Mouse (Mus musculus) cerebellum, adult 2 months (tissue): Measurements from ENCODE around the gene Olfr104-ps. TPM values are rescaled to one million over a fixed set of nuclear protein-coding genes. Genes with fewer than 3 reads are reported as not detected.

Experiments used
- DNase-seq, 2 experiments: peaks; one replicate each; pipeline ENCODE4 v3.0.0; 2021
- H3K27ac ChIP-seq: fragments of 200-500 bp; 2 replicates; pipeline ENCODE4 v1.5.1; 2012; ENCODE audit warnings: low read length, control low read depth, inconsistent platforms; ENCODE audit not compliant: insufficient read depth
- H3K27me3 ChIP-seq: fragments of 200-500 bp; 2 replicates; pipeline ENCODE4 v1.6.1; 2012; ENCODE audit warnings: inconsistent platforms, mild to moderate bottlenecking, low read length, moderate library complexity; ENCODE audit not compliant: control insufficient read depth, insufficient read depth
- H3K4me1 ChIP-seq: fragments of 200-500 bp; 2 replicates; pipeline ENCODE4 v1.6.1; 2011; ENCODE audit warnings: low read length; ENCODE audit not compliant: control insufficient read depth, insufficient read depth
- H3K4me3 ChIP-seq: fragments of 200-500 bp; replicated peaks from 2 replicates; pipeline ENCODE3; 2011; ENCODE audit warnings: mild to moderate bottlenecking, low read depth, low read length, control low read depth; ENCODE audit not compliant: insufficient read depth
- CTCF ChIP-seq: fragments of 200-500 bp; IDR thresholded peaks from 2 replicates; pipeline ENCODE4 v1.5.1; 2011; ENCODE audit warnings: low read depth, mild to moderate bottlenecking, control low read depth, low read length, moderate library complexity, borderline replicate concordance; ENCODE audit not compliant: insufficient read depth
- POLR2A ChIP-seq: fragments of 200-500 bp; IDR thresholded peaks from 2 replicates; pipeline ENCODE4 v1.6.1; 2011; ENCODE audit warnings: low read length, control low read depth, borderline replicate concordance; ENCODE audit not compliant: insufficient read depth
- WGBS: fragments of 180-500 bp; shearing (Covaris S2); methylation state at CpG from one replicate; pipeline ENCODE4 v1.1.7; 2018; 5-methylcytosine and 5-hydroxymethylcytosine counted together
- polyA plus RNA-seq: library from polyadenylated mRNA; depleted of rRNA; stranded (reverse); fragments of >200 nt; gene quantifications from 2 replicates; pipeline ENCODE4 v1.2.3, GENCODE M21; 2012; rRNA removed

The Olfr104-ps gene
- polyA plus RNA-seq: not detected in 2 replicates

DNA sequence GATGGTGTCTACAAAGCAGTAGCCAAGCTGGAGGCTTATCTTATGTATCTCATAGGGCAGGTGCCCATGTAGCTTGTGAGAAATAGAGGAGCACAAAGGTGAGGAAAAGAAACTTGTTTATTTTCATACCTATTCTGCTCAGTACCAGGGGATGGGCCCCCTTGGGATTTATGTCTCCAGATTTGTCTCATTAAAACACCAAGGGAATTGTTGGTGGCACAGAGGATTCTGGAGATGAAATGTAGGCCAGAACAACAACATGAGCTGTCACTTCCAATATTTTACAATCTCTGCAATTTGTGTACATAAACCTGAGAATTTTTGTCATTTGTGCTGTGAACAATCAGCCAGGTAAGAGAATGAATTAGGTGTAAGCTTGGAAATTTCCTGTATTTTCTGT is at the start of gene Olfr104-ps:
Gene Olfr104-ps (plus strand): TSS at position 301 of the 400 bp plus-strand sequence.
- TF ChIP-seq CTCF: no peak

DNA sequence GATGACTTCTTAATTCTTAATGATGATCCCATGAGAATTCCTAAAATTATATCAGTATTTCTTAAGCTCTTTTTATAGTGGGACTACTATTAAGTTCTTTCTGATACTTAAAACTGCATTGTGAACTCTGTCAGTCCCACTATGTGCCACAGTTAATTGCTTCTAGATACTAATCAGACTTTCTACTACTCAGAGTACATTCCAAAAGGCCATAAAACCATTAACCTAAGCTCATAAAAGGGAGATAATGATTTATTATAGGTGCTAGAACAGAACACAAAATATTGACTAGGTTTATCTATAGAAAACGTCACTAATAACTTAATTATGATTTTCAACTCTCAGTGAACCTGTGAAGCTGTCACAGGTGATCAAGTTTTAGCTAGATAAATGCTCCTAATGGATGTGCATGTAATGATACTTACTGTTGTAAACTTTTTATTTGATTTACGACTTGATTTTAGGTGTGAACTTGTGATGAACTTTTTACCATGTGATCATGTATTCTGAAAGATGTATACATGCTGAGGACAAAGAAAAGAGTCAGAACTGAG is 49.2 kb upstream of the Olfr104-ps start:
- Histone ChIP-seq H3K4me3 (no peak overlapping the region), H3K4me1 (no peaks in the 10 kb centered on the region), H3K27ac (no peak overlapping the region), H3K27me3 (no peaks in the 10 kb centered on the region)
- TF ChIP-seq CTCF (no peak), POLR2A (no peak)
- 53% methylated on average over 2 of the region's 2 CpGs for WGBS
- DNase-seq: no peak

More for the DNA sequence above, at the start of gene Olfr104-ps:
- Histone ChIP-seq H3K27ac (no peak within 1 kb of the TSS), H3K4me1 (no peaks in the 10 kb centered on the region), H3K4me3 (no peak within 1 kb of the TSS), H3K27me3 (no peaks in the 10 kb centered on the region)
- no peak for DNase-seq

DNA sequence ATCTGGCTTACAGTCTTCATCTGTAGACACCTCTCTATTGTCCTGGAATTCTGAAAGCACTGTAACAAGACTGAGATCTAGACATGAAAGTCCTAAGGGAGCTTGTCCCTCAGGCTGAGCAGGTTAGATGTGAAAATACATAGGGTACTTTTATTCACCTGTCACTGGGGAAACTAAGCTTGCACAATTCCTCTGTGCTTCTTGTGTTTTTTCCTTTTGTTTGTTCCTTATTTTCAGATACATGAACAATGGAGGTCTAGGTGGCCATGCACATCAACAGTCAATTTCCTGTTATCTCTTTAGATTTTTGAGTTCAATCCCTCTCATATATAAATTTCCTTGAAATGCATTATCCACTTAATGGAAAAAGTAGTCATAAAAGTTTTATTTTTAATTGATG is 42.4 kb upstream of the Olfr104-ps start, which contains the start of gene Olfr102:
Gene Olfr102 (minus strand): TSS at position 101 of the 400 bp plus-strand sequence.
- no peak for DNase-seq
- no peak within 1 kb of the TSS for H3K27ac ChIP-seq
- no peak within 1 kb of the TSS for H3K4me3 ChIP-seq
- no peaks in the 10 kb centered on the region for H3K4me1 ChIP-seq
- TF ChIP-seq POLR2A (no peak), CTCF (no peak)
- H3K27me3 ChIP-seq: no peaks in the 10 kb centered on the region

DNA sequence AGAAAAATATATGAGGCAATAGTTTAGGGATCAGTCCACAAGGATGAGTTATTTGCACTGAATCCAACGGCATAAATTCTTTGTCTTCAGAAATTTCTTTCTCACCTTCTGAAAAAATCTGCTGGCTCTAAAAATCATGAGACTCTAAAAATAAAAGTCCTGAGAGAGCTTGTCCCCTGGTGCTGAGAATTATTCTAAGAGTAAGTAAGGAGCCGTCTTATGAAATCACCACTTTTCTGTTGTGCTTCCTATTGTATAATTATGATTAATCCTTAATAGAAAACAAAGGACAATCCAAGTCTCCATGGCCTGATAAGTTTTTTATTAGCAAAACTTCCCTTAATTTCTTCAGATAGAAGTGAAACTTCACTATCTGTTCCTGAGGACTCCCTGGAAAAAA is 19.8 kb upstream of the Olfr104-ps start, which contains the start of gene Olfr103:
Gene Olfr103 (minus strand): TSS at position 101 of the 400 bp plus-strand sequence.
- Histone ChIP-seq H3K27ac (no peak within 1 kb of the TSS), H3K4me1 (no peaks in the 10 kb centered on the region), H3K4me3 (no peak within 1 kb of the TSS), H3K27me3 (no peaks in the 10 kb centered on the region)
- TF ChIP-seq POLR2A: no peak
- TF ChIP-seq CTCF: no peak
- 89% methylated on average over 2 of the region's 2 CpGs for WGBS
- no peak for DNase-seq

DNA sequence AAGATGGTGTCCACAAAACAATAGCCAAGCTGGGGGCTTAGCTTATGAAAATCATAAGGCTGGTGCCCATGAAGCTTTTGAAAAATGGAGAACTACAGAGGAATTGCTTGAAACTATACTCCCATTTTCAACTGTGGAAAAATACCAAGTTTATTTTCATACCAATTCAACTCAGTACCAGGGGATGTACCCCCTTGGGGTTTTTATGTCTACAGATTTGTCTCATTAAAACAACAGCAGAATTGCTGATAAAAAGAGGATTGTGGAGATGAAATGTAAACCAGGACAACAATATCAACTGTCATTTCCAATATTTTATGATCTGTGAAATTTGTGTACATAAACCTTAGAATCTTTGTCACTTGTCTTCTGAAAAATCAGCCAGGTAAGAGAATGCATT is 19.4 kb downstream of the Olfr104-ps start, which contains the start of gene Olfr105-ps:
Gene Olfr105-ps (plus strand): TSS at position 301 of the 400 bp plus-strand sequence.
- Histone ChIP-seq H3K4me1 (no peaks in the 10 kb centered on the region), H3K27me3 (no peaks in the 10 kb centered on the region), H3K27ac (no peak within 1 kb of the TSS), H3K4me3 (no peak within 1 kb of the TSS)
- TF ChIP-seq CTCF: no peak
- TF ChIP-seq POLR2A: no peak
- DNase-seq: no peak

DNA sequence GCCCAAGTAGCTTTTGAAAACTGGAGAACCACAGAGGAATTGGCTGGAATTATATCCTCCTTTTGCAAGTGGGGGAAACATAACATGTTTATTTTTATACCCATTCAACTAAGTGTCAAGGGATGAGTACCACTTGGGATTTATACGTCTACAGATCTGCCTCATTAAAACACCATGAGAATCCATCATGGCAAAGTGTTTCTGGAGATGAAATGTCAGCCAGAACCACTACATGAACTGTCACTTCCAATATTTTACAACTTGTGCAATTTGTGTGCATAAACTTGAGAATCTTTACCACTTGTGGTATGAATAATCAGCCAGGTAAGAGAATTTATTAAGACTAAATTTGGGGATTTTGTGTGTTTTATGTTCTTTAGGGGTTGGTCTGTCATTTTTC is 30.7 kb downstream of the Olfr104-ps start, which contains the start of gene Olfr106-ps:
Gene Olfr106-ps (plus strand): TSS at position 301 of the 400 bp plus-strand sequence.
- DNase-seq: no peak
- Histone ChIP-seq H3K4me1 (no peaks in the 10 kb centered on the region), H3K27me3 (no peaks in the 10 kb centered on the region), H3K4me3 (no peak within 1 kb of the TSS), H3K27ac (no peak within 1 kb of the TSS)
- 71% methylated on average over 1 of the region's 1 CpGs for WGBS
- TF ChIP-seq CTCF (no peak), POLR2A (no peak)

DNA sequence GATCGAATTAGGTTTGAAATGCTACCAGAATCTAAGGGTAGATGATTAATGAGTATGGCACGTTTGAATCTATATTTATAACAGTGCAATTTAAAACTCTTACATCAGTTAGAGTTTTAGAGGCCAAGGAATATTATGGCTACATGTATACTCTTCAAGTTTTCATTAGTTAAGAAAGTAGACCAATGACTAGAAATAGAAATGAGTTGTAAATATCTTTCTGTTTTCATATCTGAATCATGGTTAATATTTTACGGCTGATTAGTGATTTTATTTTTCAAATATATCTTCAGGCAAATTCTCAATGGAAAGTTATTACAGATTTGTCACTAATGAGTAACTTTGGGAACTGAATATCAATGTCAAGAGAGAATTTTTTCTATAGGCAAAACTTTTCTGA is 39.5 kb downstream of the Olfr104-ps start, which contains the start of gene Olfr107:
Gene Olfr107 (plus strand): TSS at position 301 of the 400 bp plus-strand sequence.
- no peak within 1 kb of the TSS for H3K27ac ChIP-seq
- no peak for TF ChIP-seq CTCF
- 77% methylated on average over 3 of the region's 3 CpGs for WGBS
- DNase-seq: no peak
- no peaks in the 10 kb centered on the region for H3K27me3 ChIP-seq
- no peaks in the 10 kb centered on the region for H3K4me1 ChIP-seq
- H3K4me3 ChIP-seq: no peak within 1 kb of the TSS

DNA sequence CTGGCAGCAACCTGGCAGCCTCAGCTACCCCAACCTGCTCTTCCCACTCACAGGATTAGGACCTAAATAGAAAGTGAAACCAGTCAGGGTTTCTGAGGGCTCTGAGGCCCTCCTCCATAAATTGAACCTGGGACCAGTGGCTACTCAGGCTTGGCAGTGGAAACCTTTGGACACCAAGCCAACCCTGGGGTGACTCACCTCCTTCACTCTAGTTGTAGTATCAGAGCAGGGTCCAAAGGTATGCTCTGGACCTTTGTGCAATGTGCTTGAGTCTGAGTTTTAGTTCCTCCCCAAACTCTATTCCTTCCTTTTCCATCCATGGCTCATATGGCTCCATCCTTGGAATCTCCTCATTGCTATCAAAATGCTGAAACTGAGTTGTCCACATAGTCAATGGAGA is 54.0 kb downstream of the Olfr104-ps start:
- no peak for DNase-seq
- no peaks in the 10 kb centered on the region for H3K4me1 ChIP-seq
- no peak overlapping the region for H3K4me3 ChIP-seq
- TF ChIP-seq CTCF: no peak
- no peak for TF ChIP-seq POLR2A
- H3K27ac ChIP-seq: no peak overlapping the region
- no peaks in the 10 kb centered on the region for H3K27me3 ChIP-seq

Other genes starting within 250 kb of the Olfr104-ps start
- gene Olfr92, start 239.5 kb upstream of the Olfr104-ps start, polyA plus RNA-seq: not detected in 2 replicates
- not detected in 2 replicates for gene Olfr93, start 198.1 kb upstream of the Olfr104-ps start, polyA plus RNA-seq
- gene Ubd, start 165.7 kb upstream of the Olfr104-ps start, polyA plus RNA-seq: not detected in 2 replicates
- not detected in 2 replicates for gene Olfr94, start 158.6 kb upstream of the Olfr104-ps start, polyA plus RNA-seq
- 0.03 TPM in 1 of 2 replicates, not detected in the other for gene Olfr95, start 146.5 kb upstream of the Olfr104-ps start, polyA plus RNA-seq
- not detected in 2 replicates for gene Olfr96, start 139.4 kb upstream of the Olfr104-ps start, polyA plus RNA-seq
- gene Olfr97, start 122.3 kb upstream of the Olfr104-ps start, polyA plus RNA-seq: not detected in 2 replicates
- gene Olfr98, start 95.8 kb upstream of the Olfr104-ps start, polyA plus RNA-seq: not detected in 2 replicates
- gene H2-M3, start 89.4 kb upstream of the Olfr104-ps start, polyA plus RNA-seq: 2.9 and 3.0 TPM in 2 replicates
- not detected in 2 replicates for gene Olfr99, start 76.1 kb upstream of the Olfr104-ps start, polyA plus RNA-seq
- not detected in 2 replicates for gene Olfr101, start 55.3 kb upstream of the Olfr104-ps start, polyA plus RNA-seq
- not detected in 2 replicates for gene Olfr102, start 42.5 kb upstream of the Olfr104-ps start, polyA plus RNA-seq
- not detected in 2 replicates for gene Olfr103, start 19.9 kb upstream of the Olfr104-ps start, polyA plus RNA-seq
- gene Olfr105-ps, start 19.5 kb downstream of the Olfr104-ps start, polyA plus RNA-seq: not detected in 2 replicates
- not detected in 2 replicates for gene Olfr106-ps, start 30.8 kb downstream of the Olfr104-ps start, polyA plus RNA-seq
- not detected in 2 replicates for gene Olfr107, start 39.6 kb downstream of the Olfr104-ps start, polyA plus RNA-seq
- not detected in 2 replicates for gene Olfr108, start 85.9 kb downstream of the Olfr104-ps start, polyA plus RNA-seq
- not detected in 2 replicates for gene Olfr109, start 99.3 kb downstream of the Olfr104-ps start, polyA plus RNA-seq
- gene H2-M2, start 124.0 kb downstream of the Olfr104-ps start, polyA plus RNA-seq: not detected in 2 replicates
- gene Olfr110, start 132.9 kb downstream of the Olfr104-ps start, polyA plus RNA-seq: not detected in 2 replicates
- gene Olfr111, start 148.4 kb downstream of the Olfr104-ps start, polyA plus RNA-seq: 0.10 TPM in 1 of 2 replicates, not detected in the other
- not detected in 2 replicates for gene Olfr112, start 209.9 kb downstream of the Olfr104-ps start, polyA plus RNA-seq
- gene Olfr113, start 218.1 kb downstream of the Olfr104-ps start, polyA plus RNA-seq: not detected in 2 replicates
- not detected in 2 replicates for gene Olfr114, start 233.2 kb downstream of the Olfr104-ps start, polyA plus RNA-seq